Mouse (Mus musculus): ENCODE measurements around the gene Eif2b2. TPM values are rescaled to one million over a fixed set of nuclear protein-coding genes. Genes with fewer than 3 reads are reported as not detected.

Eif2b2 gene
- total and polyA plus RNA-seq, 3 experiments, result 150 to 193 TPM; not detected in 1

GRCm38 (mm10) chr12:85177740-85178239 is 41.5 kb upstream of the Eif2b2 start, which contains the start of gene Pgf:
Gene Pgf (minus strand): TSS chr12:85177790.
- Histone ChIP-seq H3K9ac (ENCODE audit: control insufficient read depth, low read depth, low read length, poor library complexity, severe bottlenecking) (peak within 1 kb of the TSS; percentile 52), H3K4me1 (ENCODE audit: control insufficient read depth in 1 of 2, insufficient read depth in 2 of 2, low read length in 2 of 2) (peaks cover 3 to 11% of the 10 kb centered on the region in 2 experiments; a peak in 3 of 4 replicates), H3K9me3 (replicated peaks; ENCODE audit: insufficient read depth, low read length) (no peaks in the 10 kb centered on the region), H3K27me3 (ENCODE audit: control insufficient read depth in 1 of 2, insufficient read depth in 2 of 2, low read length in 2 of 2) (peaks cover 0 to 3% of the 10 kb centered on the region in 2 experiments; a peak in 2 of 4 replicates), H3K36me3 (ENCODE audit: control insufficient read depth in 1 of 2, insufficient read depth in 2 of 2, low read length in 2 of 2) (no peaks in the 10 kb centered on the region), H3K4me3 (ENCODE audit: control insufficient read depth in 1 of 2, insufficient read depth in 1 of 2, low read depth in 2 of 2, low read length in 2 of 2) (peak within 1 kb of the TSS; percentile 44 to 56), H3K79me2 (ENCODE audit: control insufficient read depth, insufficient read depth, low read length, poor library complexity) (no peaks in the 10 kb centered on the region), H3K27ac (ENCODE audit: control insufficient read depth, low read depth, low read length) (no peak within 1 kb of the TSS)
- TF ChIP-seq CHD1 (IDR thresholded peaks at IDR 0.05; ENCODE audit: low read depth, low read length) (no peak), USF2 (IDR thresholded peaks at IDR 0.05; ENCODE audit: borderline replicate concordance in 1 of 2, insufficient read depth in 1 of 2, low read depth in 1 of 2, low read length in 2 of 2) (no peak), GATA1 (IDR thresholded peaks at IDR 0.05; ENCODE audit: low read depth, low read length) (no peak), MAX (IDR thresholded peaks at IDR 0.05; ENCODE audit: low read length) (no peak), EP300 (IDR thresholded peaks at IDR 0.05; ENCODE audit: low read depth in 1 of 2, low read length in 2 of 2) (no peak), POLR2A (IDR thresholded peaks at IDR 0.05; ENCODE audit: control insufficient read depth in 1 of 2, insufficient read depth in 1 of 2, low read depth in 1 of 2, low read length in 2 of 2, poor library complexity in 1 of 2) (no peak), POLR2AphosphoS5 (IDR thresholded peaks at IDR 0.05; ENCODE audit: borderline replicate concordance, low read depth, low read length) (no peak), CHD2 (IDR thresholded peaks at IDR 0.05; ENCODE audit: low read length) (no peak), GABPA (IDR thresholded peaks at IDR 0.05; ENCODE audit: low read depth, low read length) (no peak), POLR2AphosphoS2 (IDR thresholded peaks at IDR 0.05; ENCODE audit: low read length) (no peak), TBP (IDR thresholded peaks at IDR 0.05; ENCODE audit: low read depth, low read length) (no peak)
- peak; percentile 35 for DNase-seq (ENCODE audit: low read depth, low spot score)

GRCm38 (mm10) chr12:85178294-85178693 is 41.0 kb upstream of the Eif2b2 start:
- no peak for DNase-seq (ENCODE audit: low read depth, low spot score)
- no peaks in the 10 kb centered on the region for H3K36me3 ChIP-seq (ENCODE audit: control insufficient read depth in 1 of 2, insufficient read depth in 2 of 2, low read length in 2 of 2)
- H3K27ac ChIP-seq (ENCODE audit: control insufficient read depth, low read depth, low read length), result no peak overlapping the region
- no peak overlapping the region for H3K4me3 ChIP-seq (ENCODE audit: control insufficient read depth in 1 of 2, insufficient read depth in 1 of 2, low read depth in 2 of 2, low read length in 2 of 2)
- TF ChIP-seq MYC (IDR thresholded peaks at IDR 0.05; ENCODE audit: low read depth, low read length) (no peak), MAZ (IDR thresholded peaks at IDR 0.05; ENCODE audit: low read depth, low read length) (no peak), RCOR1 (IDR thresholded peaks at IDR 0.05; ENCODE audit: low read depth, low read length) (no peak), ZNF384 (IDR thresholded peaks at IDR 0.05; ENCODE audit: low read depth, low read length) (no peak), POLR2A (IDR thresholded peaks at IDR 0.05; ENCODE audit: control insufficient read depth in 1 of 2, insufficient read depth in 1 of 2, low read depth in 1 of 2, low read length in 2 of 2, poor library complexity in 1 of 2) (no peak), ELF1 (IDR thresholded peaks at IDR 0.05; ENCODE audit: low read depth, low read length) (no peak), SIN3A (IDR thresholded peaks at IDR 0.05; ENCODE audit: low read length) (no peak), MYB (IDR thresholded peaks at IDR 0.05; ENCODE audit: low read depth, low read length) (no peak)
- H3K79me2 ChIP-seq (ENCODE audit: control insufficient read depth, insufficient read depth, low read length, poor library complexity), result no peaks in the 10 kb centered on the region
- no peaks in the 10 kb centered on the region for H3K9me3 ChIP-seq (replicated peaks; ENCODE audit: insufficient read depth, low read length)
- no peak overlapping the region for H3K9ac ChIP-seq (ENCODE audit: control insufficient read depth, low read depth, low read length, poor library complexity, severe bottlenecking)
- H3K4me1 ChIP-seq (ENCODE audit: control insufficient read depth in 1 of 2, insufficient read depth in 2 of 2, low read length in 2 of 2), result peaks cover 3 to 14% of the 10 kb centered on the region in 2 experiments; a peak in 3 of 4 replicates
- H3K27me3 ChIP-seq (ENCODE audit: control insufficient read depth in 1 of 2, insufficient read depth in 2 of 2, low read length in 2 of 2), result peaks cover 0 to 3% of the 10 kb centered on the region in 2 experiments; a peak in 2 of 4 replicates
